Comparison of ENCODE assay signal across 31 mouse cellular contexts in the genomic region with DNA sequence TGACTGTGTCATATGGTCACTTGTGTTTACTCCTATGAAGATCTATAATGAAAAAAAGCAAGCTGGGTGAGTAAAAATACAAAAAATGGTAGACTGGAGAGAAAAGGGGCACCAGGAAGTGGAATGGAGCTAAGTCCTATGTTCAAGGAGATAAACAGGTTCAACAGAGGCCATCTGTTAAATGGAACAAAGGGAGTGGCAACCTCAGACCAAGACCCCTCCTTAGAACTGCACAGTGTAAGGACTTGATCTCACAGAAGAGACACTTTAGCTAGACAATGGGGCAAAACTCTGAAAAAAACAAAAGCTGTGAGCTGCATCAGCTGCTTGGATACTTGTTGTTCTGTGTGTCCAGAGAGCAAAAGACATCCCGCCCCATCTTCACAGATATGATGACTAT. TPM values are rescaled to one million over a fixed set of nuclear protein-coding genes. Genes with fewer than 3 reads are reported as not detected.
"Had no signal": no experiment of that assay in that cellular context is flagged by ENCODE, and none has a peak within 500 bp of the region (broad histone marks: within the 10 kb centered on the region; RNA-seq: fewer than 3 reads in every experiment).

No protein-coding gene starts in this region.

- H3K4me1 ChIP-seq: heart, embryonic 13.5 days; heart, embryonic 15.5 days; hindbrain, embryonic 13.5 days; hindbrain, embryonic 15.5 days; kidney, embryonic 15.5 days; limb, embryonic 12.5 days had no signal

- H3K4me3 ChIP-seq: heart, adult 2 months; heart, embryonic 13.5 days; heart, embryonic 15.5 days; hindbrain, embryonic 13.5 days; hindbrain, embryonic 15.5 days; kidney, embryonic 15.5 days; limb, embryonic 12.5 days had no signal

- H3K9me3 ChIP-seq: heart, embryonic 13.5 days; heart, embryonic 15.5 days; hindbrain, embryonic 13.5 days; hindbrain, embryonic 15.5 days; kidney, embryonic 15.5 days; limb, embryonic 12.5 days had no signal

- H3K27ac ChIP-seq: heart, adult 2 months; heart, embryonic 13.5 days; heart, embryonic 15.5 days; hindbrain, embryonic 13.5 days; hindbrain, embryonic 15.5 days; hindbrain, postnatal 0 days; kidney, embryonic 15.5 days; kidney, postnatal 0 days; limb, embryonic 12.5 days had no signal

- H3K27me3 ChIP-seq: heart, embryonic 13.5 days; heart, embryonic 15.5 days; hindbrain, embryonic 13.5 days; hindbrain, embryonic 15.5 days; kidney, embryonic 15.5 days; limb, embryonic 12.5 days had no signal

- H3K4me2 ChIP-seq: heart, embryonic 11.5 days; heart, embryonic 13.5 days; heart, embryonic 15.5 days; hindbrain, embryonic 13.5 days; hindbrain, embryonic 15.5 days; kidney, embryonic 15.5 days; limb, embryonic 12.5 days had no signal

- H3K9ac ChIP-seq: heart, embryonic 13.5 days; heart, embryonic 15.5 days; hindbrain, embryonic 13.5 days; hindbrain, embryonic 15.5 days; kidney, embryonic 15.5 days; limb, embryonic 12.5 days had no signal

- DNase-seq: gastrocnemius, postnatal 14 days; gastrocnemius, postnatal 36 days; heart, adult 11 months; heart, adult 2 months; heart, postnatal 14 days; heart, postnatal 36 days; kidney, adult 11 months; kidney, adult 2 months; kidney, adult 9 months; kidney, postnatal 14 days; kidney, postnatal 36 days; layer of hippocampus, adult 9-11 months; layer of hippocampus, postnatal 36 days; left cerebral cortex, postnatal 4 days had no signal

- H3K36me3 ChIP-seq: heart, embryonic 13.5 days; heart, embryonic 15.5 days; hindbrain, embryonic 15.5 days; kidney, embryonic 15.5 days; limb, embryonic 12.5 days had no signal

- ATAC-seq: hindbrain, postnatal 0 days; intestine, embryonic 16.5 days had no signal

RNA-seq across cellular contexts. Expression of gene Fam227b, which starts 19.6 kb away (rescaled TPM):
- polyA plus RNA-seq: heart, adult 2 months; heart, embryonic 13.5 days; heart, embryonic 15.5 days; heart, postnatal 0 days; hindbrain, embryonic 11.5 days; hindbrain, embryonic 13.5 days; hindbrain, embryonic 15.5 days; intestine, embryonic 14.5 days; intestine, embryonic 16.5 days; kidney, adult 2 months; kidney, embryonic 15.5 days; kidney, postnatal 0 days; large intestine, adult 2 months; limb, embryonic 12.5 days; limb, embryonic 14.5 days; liver, adult 2 months had no signal

RNA-seq across cellular contexts. Expression of gene Gm17555, which starts 43.5 kb away (rescaled TPM):
- polyA plus RNA-seq: gonadal fat pad, adult 2 months; heart, adult 2 months; heart, embryonic 11.5 days; heart, embryonic 13.5 days; heart, embryonic 15.5 days; heart, postnatal 0 days; hindbrain, embryonic 11.5 days; hindbrain, embryonic 13.5 days; hindbrain, embryonic 15.5 days; hindbrain, postnatal 0 days; intestine, embryonic 14.5 days; intestine, embryonic 16.5 days; kidney, adult 2 months; kidney, embryonic 15.5 days; kidney, postnatal 0 days; large intestine, adult 2 months; limb, embryonic 12.5 days; limb, embryonic 14.5 days; liver, adult 2 months had no signal
